Mouse (Mus musculus) urinary bladder, postnatal 4 days (tissue): ENCODE measurements around the gene Pmpca.

Source experiments
- DNase-seq, 2 experiments: peaks; one replicate each; pipeline ENCODE4 v3.0.0; 2021 to 2022; ENCODE audit warnings: low spot score in 2 of 2

Pmpca gene

GRCm38 (mm10) chr2:26429851-26430250 lies 40.7 kb downstream of the Pmpca start:
- no peak for DNase-seq

DNA sequence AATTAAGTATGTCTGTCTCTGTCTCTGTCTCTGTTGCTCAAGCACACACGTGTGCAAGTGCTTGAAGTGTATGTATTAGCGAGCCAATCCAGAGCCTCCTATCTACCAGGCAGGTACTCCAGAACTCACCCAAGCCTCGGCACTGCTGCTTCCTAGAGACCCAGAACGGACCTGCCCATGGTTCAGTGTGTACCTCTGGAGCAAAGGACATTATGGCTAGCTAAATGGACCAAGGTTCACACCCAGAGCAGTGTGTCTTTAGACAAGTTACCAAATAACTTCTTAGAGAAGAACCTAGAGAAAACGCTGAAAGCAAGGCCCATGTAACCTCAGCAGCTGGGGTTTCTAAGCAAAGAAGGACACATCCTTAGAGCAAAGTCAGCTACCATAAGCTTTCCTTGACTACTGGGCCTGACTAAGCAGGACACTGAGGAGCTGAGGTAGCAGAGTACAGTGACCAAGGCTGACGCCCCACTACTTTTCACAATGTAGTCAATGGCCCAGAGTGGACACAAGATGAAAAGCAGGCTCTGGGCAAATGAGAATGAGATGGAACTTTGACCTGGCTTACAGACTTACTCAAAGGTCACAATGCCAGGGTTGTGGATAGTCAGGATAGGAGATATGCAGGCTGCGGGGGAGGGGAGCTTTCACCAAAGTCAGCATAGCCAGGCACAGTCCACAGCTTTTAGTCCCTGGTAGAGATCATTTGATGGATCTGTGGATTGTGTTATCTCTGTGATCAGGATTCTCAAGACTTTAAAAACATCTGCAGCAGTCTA lies 45.8 kb downstream of the Pmpca start:
- DNase-seq = no peak

- no peak for DNase-seq
These were observed 48.1 kb downstream of the Pmpca start for GRCm38 (mm10) chr2:26437221-26437620.

- DNase-seq = no peak
These were observed 49.2 kb downstream of the Pmpca start for GRCm38 (mm10) chr2:26438373-26438772.

DNA sequence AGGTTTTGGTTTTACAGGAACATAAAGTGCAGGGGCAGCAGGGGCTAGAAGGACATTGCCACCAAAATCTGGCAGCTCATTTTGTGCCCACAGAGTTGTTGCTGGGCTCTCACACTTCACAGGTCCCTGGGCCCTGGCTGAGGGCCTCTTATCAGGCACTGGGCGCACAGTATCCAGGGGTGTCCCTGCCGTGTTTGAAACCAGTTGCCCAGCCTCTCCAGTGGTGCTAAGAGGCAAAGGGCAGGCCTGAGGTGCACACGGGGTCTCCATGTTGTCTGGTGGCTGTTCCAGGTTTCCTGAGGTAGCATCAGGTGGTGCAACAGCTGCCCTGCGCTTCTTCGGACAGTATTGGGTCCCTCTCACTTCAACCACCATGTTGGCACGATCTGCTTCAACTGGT lies 50.5 kb downstream of the Pmpca start:
- no peak for DNase-seq

DNA sequence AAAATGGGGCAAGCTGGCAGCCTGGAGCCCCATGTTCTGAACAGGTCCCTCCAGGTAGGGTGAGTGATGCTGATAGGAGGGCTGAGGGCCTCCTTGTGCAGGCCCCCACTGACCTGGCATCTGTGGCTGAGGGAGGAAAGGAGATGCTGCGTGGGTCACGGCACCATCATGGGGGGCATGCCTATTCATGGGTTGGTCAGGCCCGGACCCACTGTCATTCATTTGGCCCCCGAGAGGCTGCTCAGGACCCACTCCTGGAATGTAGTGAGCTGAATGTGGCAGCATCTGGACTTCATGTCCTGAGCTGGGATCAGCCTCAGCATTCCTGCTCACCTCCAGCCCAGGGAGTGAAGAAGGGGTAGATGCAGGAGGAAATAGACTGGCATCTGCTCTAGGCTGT lies 52.1 kb downstream of the Pmpca start:
- DNase-seq = no peak

DNA sequence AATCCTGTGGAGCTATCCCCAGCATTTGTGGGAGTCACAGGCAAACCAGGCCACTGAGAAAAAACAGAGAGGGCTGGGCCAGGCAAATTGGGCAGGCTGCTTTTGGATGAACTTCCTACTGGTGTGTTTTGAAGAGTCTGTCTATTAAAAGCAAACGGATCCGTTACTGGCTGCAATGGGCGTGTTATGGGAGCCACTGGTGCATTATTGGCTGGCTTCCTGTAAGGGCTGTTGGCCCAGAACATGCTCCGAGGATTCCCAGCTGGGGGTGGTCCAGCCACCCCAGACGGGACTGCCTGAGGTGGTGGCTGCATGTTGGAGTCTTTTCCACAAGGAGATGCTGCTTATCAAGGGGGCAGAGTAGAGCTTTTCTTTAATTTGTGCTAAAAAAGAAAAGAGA lies 52.5 kb downstream of the Pmpca start:
- DNase-seq = no peak

GRCm38 (mm10) chr2:26442843-26443242 lies 53.7 kb downstream of the Pmpca start:
- no peak for DNase-seq

DNA sequence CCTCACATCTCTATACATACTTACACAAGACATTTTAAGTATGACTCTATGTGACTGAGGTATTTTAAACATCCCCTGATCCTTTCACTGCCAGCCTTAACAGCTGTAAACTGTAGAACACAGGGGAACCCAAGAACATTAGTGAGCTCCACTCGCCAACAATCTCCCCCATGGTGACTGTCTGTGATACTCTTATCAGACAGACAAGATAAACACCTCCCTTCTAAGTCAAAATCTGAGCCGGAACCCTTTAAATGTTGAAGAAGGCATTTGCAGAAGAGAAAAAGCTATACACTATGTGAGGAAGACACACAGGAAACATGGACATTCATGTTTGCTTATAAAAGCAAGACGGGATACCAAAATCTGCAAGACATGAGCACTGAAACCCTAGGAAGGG lies 54.7 kb downstream of the Pmpca start:
- DNase-seq = no peak

GRCm38 (mm10) chr2:26444368-26444767 lies 55.2 kb downstream of the Pmpca start:
- no peak for DNase-seq

DNA sequence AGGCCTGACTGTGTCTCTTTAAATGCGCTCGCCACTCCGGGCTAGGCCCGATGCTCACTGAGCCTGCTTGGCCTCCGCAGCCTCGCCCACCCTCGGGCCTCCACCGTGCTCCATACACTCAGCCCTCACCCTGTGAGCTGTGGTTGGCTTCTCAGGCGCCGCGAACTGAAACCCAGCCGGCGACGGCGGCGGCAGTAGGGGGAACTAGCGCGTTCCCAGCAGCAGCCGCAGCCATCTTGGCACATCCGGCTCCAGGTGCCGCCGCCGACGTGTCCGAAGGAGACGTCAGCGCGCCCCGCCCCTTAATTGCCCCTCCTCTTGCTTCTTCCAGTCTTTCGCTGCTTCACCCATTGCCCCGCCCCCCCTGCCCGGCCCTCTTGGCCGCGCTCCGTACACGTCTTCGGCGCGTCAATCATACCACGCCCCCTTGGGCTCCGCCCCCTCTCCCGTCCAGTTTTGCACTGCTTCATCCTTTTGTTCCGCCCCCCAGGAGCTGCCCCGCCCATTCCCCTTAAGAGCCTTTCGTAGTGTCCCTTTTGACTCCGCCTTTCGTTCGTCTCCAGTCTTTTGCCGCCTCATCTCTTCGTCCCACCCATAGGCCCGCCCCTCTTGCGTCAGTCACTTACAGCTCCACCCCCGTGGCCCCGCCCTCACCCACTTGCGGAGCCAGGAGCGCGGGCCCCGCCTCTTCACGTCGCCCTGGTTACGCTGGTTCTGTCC lies 56.0 kb downstream of the Pmpca start, which contains the start of gene Sec16a:
Gene Sec16a, minus strand, starts transcription at position 271 of the 720 bp plus-strand sequence.
- peak; percentile 100 for DNase-seq

DNA sequence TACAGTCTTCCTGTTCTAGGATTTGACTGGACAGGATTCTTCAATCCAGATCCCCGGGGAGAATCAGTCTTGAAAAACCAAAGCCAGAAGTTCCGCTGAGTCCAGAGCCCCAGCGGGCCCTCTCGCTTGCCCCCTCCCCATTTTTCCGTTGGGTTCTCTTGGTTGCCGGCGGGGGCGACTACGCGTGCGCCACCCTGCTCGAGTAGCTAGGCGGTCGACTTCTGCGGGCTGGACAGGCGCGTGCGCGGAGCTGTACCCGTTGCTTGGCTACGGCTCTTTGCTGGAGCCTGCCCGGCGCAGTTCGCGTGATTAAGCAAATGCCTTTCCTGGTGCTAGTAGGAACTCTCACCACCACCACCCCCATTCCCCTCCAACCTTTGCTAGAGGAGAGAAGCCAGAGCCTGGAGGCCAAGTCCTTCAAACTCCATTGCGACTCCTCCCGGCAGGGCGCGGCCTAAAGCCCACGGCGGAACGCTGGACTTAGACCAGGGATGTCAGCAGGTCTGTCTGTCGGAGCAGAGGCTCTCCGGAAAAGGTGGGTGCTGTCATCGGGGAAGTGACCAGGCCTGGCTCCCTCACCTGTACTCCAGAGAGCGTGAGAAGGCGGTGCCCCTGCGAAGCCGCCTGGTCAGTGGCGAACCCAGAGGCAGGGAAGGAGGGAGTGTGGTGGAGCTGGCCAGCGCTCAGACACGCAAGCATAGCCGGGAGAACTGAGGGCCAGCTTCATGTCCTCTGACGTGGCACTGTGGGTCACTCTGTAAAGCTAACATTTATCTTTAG lies 56.7 kb downstream of the Pmpca start:
- peak; percentile 90 to 92 for DNase-seq

DNA sequence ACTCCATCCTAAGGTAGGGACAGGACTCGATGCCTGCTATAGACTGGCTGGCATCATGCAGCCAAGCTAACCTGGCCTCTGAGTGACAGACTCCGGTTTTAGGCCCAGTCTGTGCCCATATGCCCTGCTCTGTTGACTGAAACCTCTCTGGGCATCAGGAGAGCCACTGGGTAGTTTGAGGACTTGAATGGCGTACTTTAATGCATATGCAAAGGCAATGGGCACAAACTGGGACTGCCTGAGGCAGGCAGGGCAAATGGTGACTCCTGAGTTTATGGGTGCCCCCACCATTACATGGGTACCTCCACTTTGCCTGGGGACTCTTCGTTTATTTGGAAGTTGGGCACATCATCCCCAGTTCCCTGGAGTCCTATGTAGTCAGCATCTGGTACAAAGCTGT lies 57.5 kb downstream of the Pmpca start:
- DNase-seq = no peak
